Mouse (Mus musculus): Measurements from ENCODE around the gene Psmg1. TPM values are rescaled to one million over a fixed set of nuclear protein-coding genes. Genes with fewer than 3 reads are reported as not detected.
"Not testable (repeated sequence)": the region's sequence is repeated elsewhere in the genome, so short reads cannot be mapped to it uniquely, and the experiment has no call there.

Gene Psmg1
- total RNA-seq (2021): 10 to 100 TPM; 29.1 to 30.4 TPM
- long read RNA-seq, experiment 1, transcript Psmg1-201 (7 exons, 1,044 nt): major isoform, 7 of 9 reads
- long read RNA-seq, experiment 1, partial matches to known transcripts: 2 of 9 reads
- long read RNA-seq, experiment 1, other reads (novel, unspliced or antisense): 0 of 9 reads
- long read RNA-seq, experiment 2, transcript Psmg1-201 (7 exons, 1,044 nt): major isoform, 40 of 40 reads
- long read RNA-seq, experiment 2, partial matches to known transcripts: 0 of 40 reads
- long read RNA-seq, experiment 2, other reads (novel, unspliced or antisense): 0 of 40 reads

GRCm38 (mm10) chr16:95990462-95991121 lies at the start of gene Psmg1:
TSS of gene Psmg1 (minus strand) at chr16:95990960.
- peak; percentile 99 for DNase-seq (ENCODE audit: low spot score in 2 of 2)

DNA sequence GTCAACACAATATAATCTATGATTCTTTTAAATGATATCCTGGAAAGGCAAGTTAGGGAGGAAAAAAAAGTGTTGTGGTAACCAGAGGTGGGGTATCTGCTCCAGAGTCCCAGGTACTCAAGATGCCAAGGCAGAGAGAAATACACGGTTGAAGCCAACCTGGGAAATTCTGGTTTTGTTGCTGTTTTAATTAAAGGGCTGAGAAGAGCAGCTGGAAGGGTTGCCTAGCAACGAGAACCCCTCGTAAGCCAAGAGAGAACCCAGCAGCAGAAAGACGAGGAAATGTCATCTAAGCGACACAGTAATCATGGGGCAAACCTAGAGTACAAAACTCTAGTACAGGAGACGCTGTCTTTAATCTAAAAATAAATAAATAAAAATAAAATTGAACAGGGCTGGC lies 48.8 kb upstream of the Psmg1 start:
- DNase-seq (ENCODE audit: low spot score in 2 of 2): no peak

GRCm38 (mm10) chr16:96034473-96034872 lies 43.7 kb upstream of the Psmg1 start:
- DNase-seq (ENCODE audit: low spot score in 2 of 2): no peak

DNA sequence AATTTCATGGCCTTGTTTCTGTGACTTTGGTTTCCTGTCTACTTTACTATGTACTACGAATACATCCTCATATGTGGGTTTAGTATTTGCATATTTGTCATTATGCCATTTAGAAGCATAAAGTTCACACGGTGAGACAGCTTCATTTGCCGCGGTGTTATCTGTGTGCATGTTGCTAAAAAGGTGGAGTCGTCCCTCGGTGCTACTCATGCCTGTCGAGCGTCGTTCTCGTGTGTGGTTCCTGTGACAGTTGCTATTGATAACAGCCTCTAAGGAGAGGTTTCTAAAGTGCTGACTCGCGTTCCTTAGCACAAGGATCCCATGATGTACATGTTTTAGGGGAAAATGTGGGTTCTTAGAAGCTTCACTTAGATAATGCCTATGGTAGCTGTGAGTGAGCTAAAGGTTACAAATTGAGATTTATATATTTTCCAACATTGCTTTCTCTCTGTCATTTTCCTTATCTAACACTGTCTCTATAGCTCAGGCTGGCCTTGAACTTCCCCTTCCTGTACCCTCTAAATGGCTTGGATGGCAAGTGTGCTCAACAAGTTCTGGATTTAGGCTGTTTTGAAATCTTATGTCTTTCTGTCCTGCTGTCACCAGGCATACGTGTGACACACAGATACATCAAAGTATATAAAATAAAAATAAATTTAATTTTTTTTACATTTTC lies 41.7 kb upstream of the Psmg1 start:
- no peak for DNase-seq (ENCODE audit: low spot score in 2 of 2)

DNA sequence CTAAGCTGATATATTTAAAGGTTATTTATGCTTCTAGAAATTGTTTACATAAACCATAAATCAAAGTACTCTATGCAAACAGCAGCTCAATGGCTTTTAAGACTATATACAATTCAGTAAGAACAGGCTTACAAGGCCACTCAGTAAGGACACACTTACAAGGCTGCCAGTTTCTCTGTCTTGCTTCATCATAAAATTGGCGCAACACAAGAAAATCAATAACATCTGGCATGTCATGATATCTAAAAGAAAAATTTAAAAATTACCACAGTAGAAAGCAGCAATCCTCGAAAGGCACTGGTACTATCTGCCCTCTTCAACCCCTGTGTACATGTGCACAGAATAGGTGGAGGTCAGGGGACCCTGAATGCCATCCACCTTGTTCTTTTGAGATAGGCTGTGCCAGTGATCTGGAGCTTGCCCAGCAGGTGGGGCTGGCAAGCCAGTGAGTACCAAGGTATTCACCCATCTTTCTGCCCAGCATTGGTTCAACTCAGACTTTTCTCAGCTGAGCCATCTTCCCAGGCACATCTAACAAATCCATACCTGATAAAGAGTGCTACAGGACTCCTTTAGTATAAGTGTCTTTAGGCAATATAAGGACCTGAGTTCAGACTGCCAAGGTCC lies 39.8 kb upstream of the Psmg1 start:
- DNase-seq (ENCODE audit: low spot score in 2 of 2): peak in 1 of 2 experiments; percentile 15

DNA sequence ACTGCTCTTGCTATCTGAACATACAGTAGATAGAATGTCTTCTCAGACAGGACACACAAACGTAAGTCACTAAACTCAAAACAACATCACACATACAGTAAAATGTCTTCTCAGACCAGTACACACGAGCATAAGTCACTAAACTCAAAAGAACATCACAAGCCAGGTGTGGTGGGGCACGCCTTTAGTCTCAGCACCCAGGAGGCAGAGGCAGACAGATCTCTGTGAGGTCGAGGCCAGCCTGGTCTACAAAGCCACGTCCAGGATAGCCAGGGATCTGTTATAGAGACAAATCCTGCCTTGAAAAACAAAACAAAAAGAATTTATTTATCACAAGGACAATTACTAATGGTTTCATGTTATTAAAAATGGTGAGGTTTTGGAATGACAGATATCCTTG lies 35.5 kb upstream of the Psmg1 start:
- DNase-seq (ENCODE audit: low spot score in 2 of 2): no peak

DNA sequence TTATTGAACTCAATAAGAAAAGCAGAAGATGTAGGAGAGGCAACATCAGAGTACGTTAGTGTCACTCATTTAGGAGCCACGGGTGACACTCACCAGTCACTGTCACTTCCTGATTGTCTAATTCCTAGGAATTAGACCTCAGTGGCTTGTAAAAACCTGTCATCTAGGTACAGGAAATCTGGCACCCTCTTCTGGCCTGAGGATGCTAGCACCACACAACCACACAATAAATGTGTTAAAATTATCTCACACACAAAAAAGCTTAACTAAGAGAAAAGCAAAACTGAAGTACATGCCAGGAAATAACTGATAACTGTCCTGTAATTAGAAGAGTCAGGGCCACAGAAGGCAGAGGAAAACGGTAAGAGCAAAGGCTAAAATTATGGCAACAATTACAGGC lies 34.5 kb upstream of the Psmg1 start:
- DNase-seq (ENCODE audit: low spot score in 2 of 2): no peak

GRCm38 (mm10) chr16:96021045-96021444 lies 30.3 kb upstream of the Psmg1 start:
- DNase-seq (ENCODE audit: low spot score in 2 of 2): no peak

DNA sequence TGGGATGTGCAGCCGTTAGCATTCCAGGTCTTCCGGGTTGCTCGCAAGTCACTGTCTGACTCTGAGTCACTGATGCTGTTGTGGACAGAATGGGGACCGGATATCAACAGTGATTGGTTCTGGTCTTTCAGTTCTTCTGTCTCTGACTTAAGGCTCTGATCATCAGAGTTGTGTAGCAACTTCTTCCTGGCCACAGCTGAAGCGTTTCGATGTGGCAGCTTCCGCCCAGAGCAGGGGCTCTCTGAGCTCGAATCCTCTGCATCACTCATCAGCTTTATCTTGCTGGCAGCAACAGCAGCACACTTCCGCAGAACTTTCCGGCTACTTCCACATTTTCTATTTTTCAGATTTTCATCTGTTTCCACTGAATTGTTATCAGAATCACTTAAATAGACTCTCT lies 18.4 kb upstream of the Psmg1 start:
- not testable (repeated sequence) for DNase-seq (ENCODE audit: low spot score in 2 of 2)

GRCm38 (mm10) chr16:96004278-96004677 lies 13.5 kb upstream of the Psmg1 start:
- not testable (repeated sequence) for DNase-seq (ENCODE audit: low spot score in 2 of 2)

DNA sequence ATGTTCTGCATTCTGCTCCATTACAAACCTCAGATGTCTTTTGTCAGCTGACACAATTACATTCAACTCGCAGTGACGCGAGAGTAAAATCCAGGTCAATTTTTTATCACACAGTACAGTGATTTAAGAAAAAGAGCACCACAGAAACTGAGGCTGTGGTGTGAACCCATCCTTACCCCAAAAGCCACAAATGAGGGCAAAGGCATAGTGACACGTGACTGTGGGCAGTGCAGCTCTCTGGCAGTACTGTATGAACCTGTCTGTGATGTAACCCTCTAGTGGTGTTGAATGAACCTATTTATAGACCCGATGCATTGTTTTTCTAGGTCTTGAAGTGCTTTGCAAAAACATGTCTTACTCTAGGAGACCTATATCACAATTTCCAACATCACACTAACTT lies 8.5 kb upstream of the Psmg1 start:
- no peak for DNase-seq (ENCODE audit: low spot score in 2 of 2)

- no peak for DNase-seq (ENCODE audit: low spot score in 2 of 2)
Observed at GRCm38 (mm10) chr16:95996156-95996555, 5.4 kb upstream of the Psmg1 start.

DNA sequence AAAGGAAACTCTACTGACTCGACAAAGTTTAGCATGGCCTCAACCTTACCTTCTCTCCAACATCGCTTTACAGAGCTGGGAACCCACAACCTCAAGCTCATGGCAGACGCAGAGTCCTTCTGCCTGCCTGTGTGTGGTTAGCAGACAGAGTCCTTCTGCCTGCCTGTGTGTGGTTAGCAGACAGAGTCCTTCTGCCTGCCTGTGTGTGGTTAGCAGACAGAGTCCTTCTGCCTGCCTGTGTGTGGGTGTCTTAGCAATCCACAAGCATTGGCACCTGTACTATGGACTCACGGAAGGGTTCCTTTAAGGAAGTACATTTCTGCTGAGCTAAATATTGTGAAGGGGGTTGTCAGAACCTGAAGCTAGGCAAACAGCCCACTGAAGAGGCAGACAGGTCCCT lies 3.8 kb upstream of the Psmg1 start:
- DNase-seq (ENCODE audit: low spot score in 2 of 2): not testable (repeated sequence)

GRCm38 (mm10) chr16:95992596-95992995 lies 1.8 kb upstream of the Psmg1 start:
- DNase-seq (ENCODE audit: low spot score in 2 of 2): no peak

DNA sequence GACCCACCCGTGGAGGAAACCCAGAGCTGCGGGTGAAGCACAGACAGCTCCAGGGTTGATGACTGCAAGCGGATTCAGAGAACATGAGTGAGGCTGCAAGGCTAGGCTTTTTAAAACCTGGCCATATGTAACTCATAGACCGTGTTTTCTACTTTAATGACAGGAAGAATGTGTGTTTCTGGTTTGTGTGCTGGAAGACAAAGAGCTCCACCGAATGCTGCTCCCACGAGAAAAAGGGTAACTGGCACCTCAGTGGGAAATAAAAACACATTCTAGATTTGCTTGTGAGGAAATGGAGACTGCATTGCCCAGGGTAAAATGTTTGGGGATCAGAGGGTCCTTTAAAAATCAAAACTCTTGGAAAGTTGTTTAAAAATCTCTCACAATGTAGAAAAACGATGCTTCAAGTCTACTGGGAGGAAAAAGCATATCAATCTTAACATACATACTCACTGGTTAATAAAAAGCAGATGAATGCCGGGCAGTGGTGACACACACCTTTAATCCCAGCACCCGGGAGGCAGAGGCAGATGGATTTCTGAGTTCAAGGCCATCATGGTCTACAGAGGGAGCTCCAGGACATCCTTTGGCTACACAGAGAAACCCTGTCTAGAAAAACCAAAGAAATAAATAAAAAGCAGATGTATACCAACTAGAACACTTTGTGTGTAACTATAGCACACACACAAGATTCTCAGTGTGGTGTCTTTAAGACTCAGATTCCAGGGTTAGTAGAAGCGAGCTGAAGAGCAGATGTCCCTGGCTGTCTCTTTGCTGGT lies 551 bp upstream of the Psmg1 start:
- no peak for DNase-seq (ENCODE audit: low spot score in 2 of 2)

DNA sequence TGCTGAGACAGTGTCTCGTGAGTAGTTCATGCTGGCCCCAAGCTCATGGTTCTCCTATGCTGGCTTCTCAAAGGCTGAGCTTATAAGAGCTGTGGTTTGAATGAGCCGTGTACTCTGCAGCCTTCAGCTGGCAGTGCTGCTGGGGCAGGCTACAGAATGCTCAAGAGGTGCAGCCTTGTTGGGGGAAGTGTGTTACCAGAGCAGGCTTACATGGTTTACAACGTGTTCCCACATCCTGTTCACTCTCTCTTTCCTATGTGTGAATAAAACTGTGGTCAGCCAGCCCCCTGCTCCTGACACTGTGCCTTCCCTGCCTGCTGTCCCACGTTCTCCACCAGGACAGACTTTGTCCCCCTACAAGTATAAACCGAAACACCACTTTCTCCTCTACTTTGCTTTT lies 5.8 kb downstream of the Psmg1 start:
- no peak for DNase-seq (ENCODE audit: low spot score in 2 of 2)

GRCm38 (mm10) chr16:95983601-95984000 lies 7.2 kb downstream of the Psmg1 start:
- no peak for DNase-seq (ENCODE audit: low spot score in 2 of 2)

DNA sequence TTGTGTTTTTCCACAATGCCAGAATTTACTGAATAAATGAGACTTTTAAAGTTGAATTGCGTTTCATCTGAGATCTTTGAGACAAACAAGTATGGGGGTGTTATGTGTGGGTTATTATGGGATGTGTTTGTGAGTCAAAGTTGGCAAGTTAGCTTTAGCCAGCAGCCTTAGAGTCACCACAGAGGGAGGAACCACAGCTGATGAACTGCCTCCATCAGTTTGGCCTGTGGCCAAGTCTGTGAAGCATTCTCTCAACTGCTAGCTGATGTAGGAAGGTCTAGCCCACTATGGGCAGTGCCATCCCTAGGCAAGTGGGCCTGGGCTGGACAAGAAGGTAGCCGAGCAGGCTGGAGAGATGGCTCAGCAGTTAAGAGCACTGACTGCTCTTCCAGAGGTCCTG lies 19.9 kb downstream of the Psmg1 start:
- DNase-seq (ENCODE audit: low spot score in 2 of 2): no peak

GRCm38 (mm10) chr16:95967455-95967854 lies 23.3 kb downstream of the Psmg1 start:
- DNase-seq (ENCODE audit: low spot score in 2 of 2): no peak

- peak in 1 of 2 experiments; percentile 24 for DNase-seq (ENCODE audit: low spot score in 2 of 2)
Observed at GRCm38 (mm10) chr16:95964427-95965023, 26.2 kb downstream of the Psmg1 start.

GRCm38 (mm10) chr16:95961484-95961883 lies 29.3 kb downstream of the Psmg1 start:
- DNase-seq (ENCODE audit: low spot score in 2 of 2): not testable (repeated sequence)
